Mouse (Mus musculus): ENCODE data around the gene Ppfia3. TPM values are rescaled to one million over a fixed set of nuclear protein-coding genes. Genes with fewer than 3 reads are reported as not detected.
A peak's percentile ranks its signal among the peaks of the same experiment; 100 is the strongest.
"Not testable (repeated sequence)": the region's sequence is repeated elsewhere in the genome, so short reads cannot be mapped to it uniquely, and the experiment has no call there.

The Ppfia3 gene
- total RNA-seq, 2 experiments from 2014 or later, result 0.33 TPM; not detected in 1

- no peak for DNase-seq
These were observed 28.3 kb upstream of the Ppfia3 start for GRCm38 (mm10) chr7:45395129-45395541.

GRCm38 (mm10) chr7:45386077-45386476 is 19.3 kb upstream of the Ppfia3 start:
- no peak for DNase-seq

DNA sequence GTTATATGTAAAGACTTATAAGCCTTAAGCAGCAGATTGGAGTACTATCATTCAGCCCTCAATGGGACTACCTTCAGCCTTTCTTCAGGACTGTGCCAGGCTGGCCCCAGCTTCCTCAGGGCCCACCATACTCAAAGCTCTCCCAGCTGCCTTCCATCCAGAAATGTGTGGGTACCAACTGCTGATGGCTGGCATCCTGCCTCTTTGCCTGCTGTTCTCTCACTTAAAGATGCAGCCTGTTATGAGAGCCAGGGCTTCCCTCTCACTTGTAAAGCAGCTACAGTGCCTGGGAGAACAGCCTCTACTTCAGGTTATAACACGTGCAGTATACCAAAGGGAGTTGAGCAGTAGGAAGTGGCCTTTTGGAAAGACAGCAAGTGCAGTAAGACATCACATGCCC is 9.2 kb upstream of the Ppfia3 start:
- no peak for DNase-seq

GRCm38 (mm10) chr7:45374620-45375019 is 7.8 kb upstream of the Ppfia3 start:
- no peak for DNase-seq

DNA sequence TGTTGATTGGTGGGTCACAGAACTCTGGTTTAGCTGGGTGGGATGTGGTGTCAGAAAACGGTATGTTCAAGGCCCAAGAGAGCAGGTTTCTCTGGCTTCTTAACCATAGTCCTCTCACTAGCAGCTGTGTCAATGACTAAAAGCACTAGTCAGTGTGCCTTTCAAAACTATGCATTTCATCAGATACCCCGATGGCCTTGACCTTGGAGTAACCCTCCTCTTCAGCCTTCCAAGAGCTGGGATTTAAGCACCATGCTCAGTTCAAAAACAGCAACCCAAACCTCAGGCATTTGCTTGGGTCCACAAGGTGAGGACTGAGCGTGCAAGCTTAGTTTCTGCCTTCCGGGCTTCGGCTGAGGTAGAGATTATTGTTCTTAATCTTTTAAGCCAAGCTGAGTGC is 5.6 kb upstream of the Ppfia3 start:
- DNase-seq, result no peak

- peak; percentile 85 for DNase-seq
These were observed 3.9 kb upstream of the Ppfia3 start, which contains the start of gene Lin7b for GRCm38 (mm10) chr7:45370475-45371311. Gene Lin7b, minus strand, starts transcription at chr7:45370583.

- no peak for DNase-seq
These were observed 3.1 kb upstream of the Ppfia3 start for GRCm38 (mm10) chr7:45369836-45370474.

GRCm38 (mm10) chr7:45369022-45369745 is 2.4 kb upstream of the Ppfia3 start:
- DNase-seq, result no peak

GRCm38 (mm10) chr7:45368178-45368577 is 1.4 kb upstream of the Ppfia3 start:
- DNase-seq, result no peak

- peak; percentile 97 for DNase-seq
These were observed 431 bp upstream of the Ppfia3 start for GRCm38 (mm10) chr7:45367020-45367880.

DNA sequence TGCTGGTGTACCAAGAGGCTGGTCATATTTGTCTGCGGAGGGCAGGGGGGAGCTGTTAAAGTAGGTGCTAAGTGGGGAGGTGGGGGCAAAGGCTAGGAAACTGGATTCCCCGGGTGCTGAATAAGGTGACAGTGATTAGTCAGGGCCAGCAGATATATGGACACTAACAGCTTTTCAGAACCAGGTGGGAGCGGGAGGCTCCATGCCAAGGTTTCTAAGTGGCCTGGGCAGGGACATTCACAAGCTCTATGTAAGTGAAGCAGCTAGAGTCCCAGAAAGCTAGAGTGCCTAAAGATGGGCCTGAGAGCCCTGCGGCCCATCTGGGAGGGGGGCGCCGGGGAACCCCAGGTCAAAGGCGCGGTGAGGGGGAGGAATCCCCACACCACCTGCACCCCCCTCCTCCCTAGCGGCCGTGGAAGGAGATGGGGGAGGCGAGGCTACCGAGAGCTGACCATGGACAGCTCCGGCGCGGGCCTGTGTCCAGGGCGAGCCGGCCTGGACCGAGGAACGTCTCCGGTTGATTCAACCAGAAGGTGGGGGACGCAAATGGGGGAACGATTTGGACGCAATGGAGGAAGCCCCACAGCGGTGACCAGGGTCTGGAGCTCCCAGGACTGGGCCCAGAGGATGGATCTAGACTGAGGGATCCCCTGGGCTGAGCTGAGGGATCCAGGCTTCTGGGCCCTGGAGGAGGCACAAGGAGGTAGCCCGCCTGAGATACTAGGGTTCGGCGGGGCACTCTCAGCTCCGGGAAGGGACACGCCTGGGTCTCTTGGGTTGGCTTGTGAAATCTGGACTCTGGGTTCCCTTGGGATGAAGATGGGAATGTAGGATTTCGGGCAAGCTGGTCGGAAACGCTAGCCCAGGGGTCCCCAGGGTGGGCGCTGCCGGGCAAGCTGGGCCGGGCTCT is 822 bp downstream of the Ppfia3 start:
- peak; percentile 42 to 73 for DNase-seq

- DNase-seq, result no peak
These were observed 2.8 kb downstream of the Ppfia3 start for GRCm38 (mm10) chr7:45363983-45364382.

DNA sequence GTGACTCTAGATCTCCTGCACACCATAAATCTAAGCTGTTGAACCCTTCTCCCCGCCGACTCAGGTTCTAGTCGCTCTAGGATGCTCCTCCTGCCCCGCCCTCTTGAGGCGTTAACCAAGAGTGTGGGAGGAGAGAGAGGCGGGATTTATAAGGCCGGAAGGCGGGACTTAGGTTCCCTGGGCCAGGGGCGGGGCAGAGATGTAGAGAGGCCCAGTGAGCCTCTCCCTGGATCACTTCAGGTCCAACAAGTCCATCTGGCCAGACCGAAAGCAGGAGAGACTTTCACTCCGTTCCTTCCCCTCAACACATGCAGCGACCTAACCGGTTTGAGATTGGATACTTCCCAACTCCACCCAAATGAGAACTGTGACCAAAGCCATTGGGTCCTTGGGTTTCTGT is 4.0 kb downstream of the Ppfia3 start:
- DNase-seq, result no peak

DNA sequence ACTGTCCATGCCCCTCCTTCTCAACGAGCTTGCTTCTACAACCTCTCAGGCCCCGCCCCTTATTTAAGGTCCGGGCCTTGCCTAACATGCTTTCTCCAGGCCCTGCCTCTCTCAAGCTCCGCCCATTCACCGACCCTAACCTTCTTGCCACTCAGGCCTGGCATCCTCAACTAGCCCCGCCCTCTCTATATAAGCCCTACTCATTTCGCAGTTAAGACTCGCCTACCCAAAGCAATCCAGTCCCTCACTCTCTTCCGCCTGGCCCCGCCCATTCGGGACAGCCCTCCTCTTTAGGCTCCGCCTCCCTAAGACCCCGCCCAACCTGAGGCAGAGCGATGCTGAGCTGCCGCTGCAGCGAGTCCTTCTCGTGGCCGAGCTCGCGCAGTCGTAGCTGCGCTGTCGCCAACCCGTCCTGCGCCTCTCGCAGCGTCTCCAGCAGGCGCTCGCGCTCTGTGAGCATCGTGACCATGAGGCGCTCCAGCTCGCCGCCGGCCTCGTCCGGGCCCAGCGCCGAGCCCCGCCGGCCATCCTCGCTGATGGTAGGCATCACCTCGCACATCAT is 5.5 kb downstream of the Ppfia3 start:
- DNase-seq, result peak; percentile 63 to 75

DNA sequence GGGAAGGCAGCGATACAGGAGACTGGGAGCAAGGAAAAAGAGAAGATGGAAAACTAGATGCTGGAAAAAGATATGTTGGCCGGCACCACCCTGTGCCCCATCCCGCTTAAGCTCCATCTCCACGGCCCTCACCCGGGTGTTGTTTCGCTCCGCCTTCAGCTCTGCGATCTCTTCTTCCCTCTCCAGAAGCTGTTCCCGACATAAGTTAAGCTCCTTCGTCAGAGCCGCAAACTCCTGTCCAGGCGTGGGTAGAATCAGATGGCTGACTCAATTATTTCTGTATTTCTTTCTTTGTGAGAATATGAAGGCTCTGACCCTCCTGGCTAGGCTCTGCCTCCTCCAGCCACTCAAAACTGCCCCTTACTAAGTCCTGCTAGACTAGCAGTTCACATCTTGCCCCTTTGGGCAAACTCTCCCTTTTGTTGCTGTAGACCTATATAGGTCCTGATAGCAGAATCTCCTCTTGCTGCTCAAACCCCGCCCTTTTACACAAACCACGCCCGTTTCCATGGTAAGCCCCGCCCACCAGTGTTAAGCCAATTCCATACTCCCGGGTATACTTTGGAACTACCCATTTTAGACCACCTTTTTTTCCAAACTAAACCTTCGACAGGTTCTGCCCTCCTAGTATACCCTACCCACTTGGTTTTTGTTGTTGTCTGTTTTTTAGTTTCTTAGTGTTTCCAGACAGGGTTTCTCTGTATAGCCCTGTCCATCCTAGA is 6.3 kb downstream of the Ppfia3 start:
- DNase-seq, result no peak

- not testable (repeated sequence) for DNase-seq
These were observed 7.7 kb downstream of the Ppfia3 start for GRCm38 (mm10) chr7:45359081-45359480.

GRCm38 (mm10) chr7:45356087-45356486 is 10.7 kb downstream of the Ppfia3 start:
- DNase-seq, result no peak

- DNase-seq, result no peak
These were observed 11.3 kb downstream of the Ppfia3 start for GRCm38 (mm10) chr7:45355318-45356020.

DNA sequence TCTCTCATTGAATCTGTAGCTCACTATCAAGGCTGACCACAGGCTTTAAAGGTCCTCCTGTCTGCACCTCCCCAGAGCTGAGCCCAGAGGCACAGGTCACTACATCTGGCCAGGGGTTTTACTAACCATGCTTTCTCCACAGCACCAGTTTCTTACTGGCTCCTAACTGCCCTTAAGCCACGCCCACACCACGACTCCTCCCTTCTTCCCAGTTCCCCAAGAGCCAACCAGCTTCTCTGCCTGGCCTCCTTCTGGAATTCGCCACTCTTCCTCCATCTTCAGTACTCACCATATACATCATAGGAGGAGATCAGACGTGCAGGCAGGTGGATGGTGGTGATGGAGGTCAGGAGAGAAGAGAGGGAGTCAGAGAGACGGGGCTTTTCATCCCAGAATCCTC is 13.8 kb downstream of the Ppfia3 start:
- DNase-seq, result no peak
